Mouse (Mus musculus) right cerebral cortex, adult 18-20 months (tissue): ENCODE results near the gene Frmd5.

Experiments
- DNase-seq: peaks from one replicate; pipeline ENCODE4 v3.0.0; 2022; ENCODE audit warnings: mixed read lengths

The Frmd5 gene

GRCm38 (mm10) chr2:121614483-121615198 is 192.2 kb downstream of the Frmd5 start:
- no peak for DNase-seq

GRCm38 (mm10) chr2:121612112-121612511 is 194.8 kb downstream of the Frmd5 start:
- no peak for DNase-seq

GRCm38 (mm10) chr2:121610008-121610884 is 196.6 kb downstream of the Frmd5 start:
- no peak for DNase-seq

DNA sequence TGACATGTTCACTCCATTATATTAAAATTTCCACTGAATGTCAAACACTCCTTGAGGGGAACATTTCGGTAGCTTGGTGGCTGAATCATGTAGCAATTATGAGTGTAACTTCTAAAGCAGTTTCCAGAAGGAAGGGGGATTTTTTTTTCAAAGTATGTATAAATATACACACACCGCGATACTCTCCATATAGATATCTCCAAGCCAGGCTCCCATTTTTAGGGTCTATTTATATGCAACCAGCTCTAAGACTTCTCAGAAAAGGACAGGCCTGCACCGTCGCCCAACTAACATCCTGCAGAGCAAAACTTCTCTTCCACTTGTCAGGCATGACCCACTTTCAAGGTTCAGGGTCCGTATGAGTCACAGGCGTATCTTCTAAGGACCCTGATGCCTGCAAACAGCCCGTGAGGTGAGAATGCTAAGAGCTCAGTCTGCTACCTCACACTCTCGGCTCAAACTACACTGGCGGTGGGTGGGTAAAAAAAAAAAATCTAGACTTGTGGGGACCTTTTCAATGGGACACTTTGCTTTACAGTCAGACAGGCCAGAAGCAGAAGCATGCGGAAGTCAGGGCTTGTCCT is 197.7 kb downstream of the Frmd5 start:
- no peak for DNase-seq

- no peak for DNase-seq
These were observed 204.5 kb downstream of the Frmd5 start for GRCm38 (mm10) chr2:121602397-121602796.

- DNase-seq = no peak
These were observed 205.3 kb downstream of the Frmd5 start for GRCm38 (mm10) chr2:121601543-121601942.

DNA sequence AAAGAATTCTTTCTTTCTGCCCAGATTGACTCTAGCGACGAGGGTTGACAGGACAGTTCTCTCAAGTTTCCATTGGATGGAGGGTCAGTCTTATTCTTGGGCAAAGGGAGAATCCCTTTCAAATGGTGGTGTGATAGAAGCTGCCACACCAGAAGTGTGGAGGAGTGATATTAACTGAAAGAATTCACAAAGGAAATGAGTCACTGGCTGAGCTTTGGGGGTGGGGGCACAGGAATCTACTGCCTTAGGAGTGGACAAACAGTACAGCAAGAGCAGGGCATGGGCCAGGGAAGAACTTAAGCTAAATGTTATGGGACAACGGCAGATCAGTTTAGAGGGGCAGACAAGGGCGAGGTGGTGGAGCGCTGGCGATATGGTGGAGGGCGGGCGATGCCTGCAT is 206.2 kb downstream of the Frmd5 start:
- DNase-seq = no peak

GRCm38 (mm10) chr2:121598249-121598648 is 208.6 kb downstream of the Frmd5 start:
- no peak for DNase-seq

DNA sequence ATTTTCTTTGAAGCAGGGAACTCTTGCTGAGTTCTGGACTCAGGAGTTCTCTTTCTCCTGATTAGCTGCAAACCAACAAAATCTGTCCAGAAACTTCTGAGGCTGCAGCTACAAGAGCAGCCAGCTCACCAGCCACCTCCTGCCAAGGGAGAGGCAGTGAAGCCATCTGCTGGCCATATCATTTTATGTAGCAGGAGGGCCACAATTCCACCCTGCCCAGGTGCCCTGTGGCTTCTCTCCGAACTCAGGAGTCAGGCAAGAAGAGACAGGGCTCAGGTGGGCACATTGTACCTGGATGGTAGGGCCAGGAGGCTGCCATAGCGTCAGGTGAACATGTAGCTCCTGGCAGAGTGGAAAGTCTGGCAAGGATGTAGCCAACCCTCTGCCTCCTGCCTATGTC is 210.3 kb downstream of the Frmd5 start:
- DNase-seq = no peak

- DNase-seq = no peak
These were observed 212.1 kb downstream of the Frmd5 start for GRCm38 (mm10) chr2:121594660-121595291.

GRCm38 (mm10) chr2:121594131-121594530 is 212.8 kb downstream of the Frmd5 start:
- no peak for DNase-seq

GRCm38 (mm10) chr2:121588309-121588694 is 218.6 kb downstream of the Frmd5 start:
- no peak for DNase-seq

DNA sequence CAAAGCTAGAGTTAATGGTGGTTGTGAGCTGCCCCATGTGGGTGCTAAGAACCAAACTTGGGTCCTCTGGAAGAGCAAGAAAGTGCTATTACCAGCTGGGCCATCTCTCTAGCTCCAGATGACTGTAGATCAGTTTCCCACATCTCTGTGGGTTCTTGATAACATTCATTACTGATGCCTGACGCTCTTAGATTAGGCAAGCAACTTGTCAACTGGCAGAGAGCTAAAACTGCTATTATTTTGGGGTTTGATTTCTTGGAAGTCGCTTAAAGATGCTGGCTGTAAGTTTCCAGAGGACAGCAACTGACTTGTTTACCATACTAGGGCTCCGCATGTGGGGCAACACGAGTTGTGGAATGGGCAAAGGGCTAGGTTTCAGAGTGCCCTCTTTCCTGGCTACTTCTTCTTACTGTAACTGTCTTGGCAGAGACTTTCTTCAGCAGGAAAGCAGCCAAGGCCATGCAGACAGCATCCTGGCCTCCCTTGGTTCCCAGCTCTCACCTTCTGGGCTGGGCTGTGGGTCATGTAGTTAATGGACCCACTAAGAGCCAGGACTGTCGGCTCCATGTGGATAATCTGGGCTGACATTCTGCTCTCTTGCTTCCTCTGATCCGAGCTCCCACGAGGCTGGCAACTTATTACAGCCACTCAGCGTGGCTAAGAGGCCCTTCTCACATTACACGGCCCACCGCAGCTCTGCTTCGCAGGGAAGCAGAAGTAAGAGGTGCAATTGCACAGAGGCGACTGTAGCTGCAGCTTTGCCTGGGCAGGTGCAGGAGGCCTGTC is 219.2 kb downstream of the Frmd5 start:
- DNase-seq = no peak

GRCm38 (mm10) chr2:121584705-121585104 is 222.2 kb downstream of the Frmd5 start:
- DNase-seq = no peak

DNA sequence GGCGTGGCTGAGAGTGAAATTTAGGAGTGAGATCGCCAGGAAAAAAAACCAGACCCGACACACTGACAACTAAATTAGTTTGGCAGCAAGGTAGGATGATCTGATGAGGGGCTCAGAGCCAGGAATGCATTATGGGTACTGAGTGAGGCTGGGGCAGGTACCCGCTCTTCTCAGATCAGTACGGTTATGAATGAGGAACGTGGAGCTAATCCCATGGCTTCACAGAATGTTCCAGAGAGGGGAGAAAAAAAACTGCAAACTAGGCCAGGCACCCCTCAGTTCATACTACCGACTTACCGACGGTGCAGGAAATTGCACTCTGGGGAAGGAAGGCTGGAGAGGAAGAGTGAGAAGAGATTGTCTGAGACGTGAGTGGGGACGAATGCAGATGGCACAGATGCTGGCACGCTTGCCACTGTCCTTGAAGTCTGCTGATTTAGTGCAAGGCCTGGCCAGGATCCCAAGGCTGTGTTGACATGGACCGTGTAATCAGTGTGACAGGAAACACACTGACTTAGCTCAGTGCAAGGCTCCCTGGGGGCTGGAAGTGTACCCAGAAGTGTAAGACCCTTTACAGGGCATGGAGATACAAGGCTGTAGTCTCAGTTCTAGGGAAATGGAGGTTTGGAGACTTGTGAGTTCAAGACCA is 223.3 kb downstream of the Frmd5 start:
- DNase-seq = no peak

DNA sequence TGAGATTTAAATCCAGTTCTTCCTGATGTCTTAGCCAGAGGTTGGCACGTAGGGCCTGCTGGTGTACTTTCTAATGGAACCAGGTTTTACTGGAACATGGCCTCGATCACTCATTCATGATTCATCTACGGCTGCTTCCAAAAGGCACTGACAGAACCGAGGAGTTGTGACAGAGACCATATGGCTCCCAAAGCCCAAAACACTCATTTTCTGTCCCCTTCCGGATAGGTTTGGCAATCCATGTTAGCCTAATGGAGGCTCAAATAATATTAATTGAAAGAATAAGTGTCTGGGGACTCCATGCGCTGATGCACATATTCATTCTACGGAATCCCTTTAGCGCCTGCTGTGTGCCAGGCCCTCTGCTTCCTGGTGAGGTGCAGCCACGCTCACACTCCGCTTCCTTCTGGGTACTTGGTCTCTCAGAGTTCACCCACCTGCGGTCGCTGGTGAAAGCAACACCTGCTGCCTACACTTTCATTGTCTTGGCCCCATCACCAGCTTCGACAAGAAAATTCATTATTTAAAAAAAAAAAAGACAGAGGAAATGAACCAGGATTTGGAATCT is 224.0 kb downstream of the Frmd5 start:
- DNase-seq = no peak

DNA sequence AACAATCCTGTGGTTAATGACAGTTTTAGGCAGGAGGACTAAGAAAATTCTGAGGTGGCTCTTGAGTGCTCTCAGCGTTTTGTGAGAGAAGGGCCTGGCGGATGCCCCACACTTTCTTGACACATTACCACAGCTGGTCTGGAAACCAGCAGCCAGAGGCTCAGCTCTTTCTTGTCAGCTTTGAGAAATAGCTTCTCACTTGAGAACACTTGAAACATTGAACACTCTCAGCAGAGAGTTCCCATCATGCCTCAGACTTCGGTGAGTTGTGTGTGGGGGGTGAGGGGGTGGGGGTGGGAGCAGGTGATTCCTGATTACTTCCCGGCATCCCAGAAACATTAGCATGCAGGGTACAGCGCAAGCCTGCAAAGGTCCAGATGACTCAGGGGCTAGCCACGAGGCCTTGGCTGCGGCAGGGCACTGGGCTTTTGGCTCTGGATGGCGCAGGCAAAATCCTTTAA is 231.1 kb downstream of the Frmd5 start:
- no peak for DNase-seq

DNA sequence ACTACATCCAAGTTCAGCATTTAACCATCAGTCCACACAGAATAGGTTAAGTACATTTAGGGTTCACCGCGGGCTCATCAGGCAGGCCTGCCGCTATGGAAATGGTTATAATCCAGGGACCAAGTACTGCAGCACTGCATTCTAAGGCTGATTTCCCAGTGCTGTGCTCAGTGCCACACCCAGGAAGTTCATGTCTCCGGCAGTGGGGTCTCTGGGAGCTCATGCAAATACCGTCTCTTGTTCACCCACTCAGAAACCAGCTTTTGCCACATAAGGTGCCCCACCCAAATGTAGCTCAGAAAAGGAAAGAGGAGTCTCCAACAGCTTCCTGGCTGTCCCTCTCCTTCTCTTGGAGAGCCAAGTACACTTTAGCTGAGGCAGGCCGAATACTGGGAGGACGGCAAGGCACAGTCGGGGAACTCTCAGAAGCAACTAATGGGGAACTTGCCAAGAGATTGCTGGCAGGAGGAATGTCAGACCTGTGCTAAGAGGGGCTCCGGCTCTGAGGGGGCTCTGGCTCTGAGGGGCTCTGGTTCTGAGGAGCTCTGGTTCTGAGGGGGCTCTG is 232.7 kb downstream of the Frmd5 start:
- DNase-seq = no peak

- peak; percentile 86 for DNase-seq
These were observed 235.1 kb downstream of the Frmd5 start for GRCm38 (mm10) chr2:121571780-121572179.

DNA sequence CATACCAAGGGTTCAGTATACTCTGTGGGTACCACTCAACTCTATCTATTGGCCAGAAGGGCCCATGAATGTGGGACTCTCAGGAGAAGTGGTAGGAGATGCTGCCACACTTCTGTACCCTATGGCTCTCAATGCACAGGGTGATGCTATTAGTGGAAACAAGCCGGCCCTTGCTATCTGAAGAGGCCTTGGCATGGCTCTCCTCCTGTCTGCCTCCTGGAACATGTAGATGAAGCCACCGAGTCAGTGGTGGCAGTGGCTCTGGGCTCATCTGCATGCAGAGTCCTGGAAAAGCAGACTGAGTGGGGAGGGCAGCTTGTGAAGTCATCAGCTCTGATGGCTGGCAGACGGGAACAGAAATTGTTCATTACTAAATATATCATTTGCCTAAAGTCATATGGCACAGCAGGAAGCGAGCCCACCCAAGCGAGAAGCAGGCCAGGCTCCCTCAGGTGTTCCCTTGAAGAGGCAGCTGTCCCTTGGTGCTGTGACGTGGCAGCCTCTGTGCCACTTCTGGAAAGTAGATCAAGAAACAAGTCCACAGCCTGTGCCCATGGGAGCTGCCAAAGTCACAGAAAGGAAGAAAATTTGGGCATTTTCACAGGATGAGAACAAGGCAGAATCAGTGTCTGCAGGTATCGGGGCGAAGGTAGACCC is 235.8 kb downstream of the Frmd5 start:
- DNase-seq = peak; percentile 43

GRCm38 (mm10) chr2:121570049-121570448 is 236.8 kb downstream of the Frmd5 start:
- no peak for DNase-seq
